Mouse (Mus musculus): ENCODE data around the gene Tacc3.

GRCm38 (mm10) chr5:33723641-33724465 is 65.9 kb downstream of the Tacc3 start:
- TF ChIP-seq CTCF (IDR thresholded peaks at IDR 0.05; ENCODE audit: control insufficient read depth, insufficient read depth, low read length) (no peak), POLR2A (IDR thresholded peaks at IDR 0.05; ENCODE audit: borderline replicate concordance, control insufficient read depth, low read depth, low read length) (no peak)
